Mouse (Mus musculus): ENCODE measurements at regions not wholly inside any gene's neighbourhood (a gene's known extent, or its start where the extent isn't known, plus 50 kb on each side); places are given as distances from the start of the nearest gene placed in this dataset.

DNA sequence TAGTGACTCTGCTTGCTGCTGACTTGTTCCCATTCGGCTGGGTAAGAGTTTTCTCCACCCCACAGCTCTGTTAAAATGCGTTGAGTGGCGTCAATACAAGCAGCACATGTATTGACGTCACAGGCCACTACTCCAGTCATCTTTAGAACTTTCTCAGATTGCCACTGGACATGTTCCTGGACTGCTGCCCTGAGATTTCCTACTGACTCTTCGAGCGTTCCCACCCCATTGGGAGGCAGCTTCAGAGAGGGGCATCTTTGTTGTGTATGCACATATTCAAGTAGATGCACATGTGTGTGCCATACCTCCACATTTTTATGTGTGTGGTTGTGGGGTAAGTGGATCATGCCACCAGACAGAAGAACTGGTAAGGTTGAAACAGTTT lies 202.2 kb upstream of the Mocs1 start:
- no peak for TF ChIP-seq CTCF (IDR thresholded peaks at IDR 0.05; ENCODE audit: low read depth, low read length)
- TF ChIP-seq EP300 (IDR thresholded peaks at IDR 0.05; ENCODE audit: insufficient read depth, low read depth, low read length) = no peak
